Mouse (Mus musculus) 416B (cell line): ENCODE data around the gene Rps13.

Experiments used
- DNase-seq: peaks from one replicate; pipeline ENCODE4 v3.0.0; 2011; ENCODE audit warnings: low read depth

The Rps13 gene

GRCm38 (mm10) chr7:116290559-116290958 lies 43.4 kb downstream of the Rps13 start:
- DNase-seq, result no peak

GRCm38 (mm10) chr7:116288996-116289395 lies 45.0 kb downstream of the Rps13 start:
- no peak for DNase-seq

GRCm38 (mm10) chr7:116287959-116288358 lies 46.0 kb downstream of the Rps13 start:
- no peak for DNase-seq

GRCm38 (mm10) chr7:116286611-116287355 lies 47.2 kb downstream of the Rps13 start:
- no peak for DNase-seq

- DNase-seq, result peak; percentile 26
These were observed 47.8 kb downstream of the Rps13 start for GRCm38 (mm10) chr7:116286173-116286572.

GRCm38 (mm10) chr7:116285216-116285615 lies 48.8 kb downstream of the Rps13 start:
- DNase-seq, result no peak

GRCm38 (mm10) chr7:116282755-116283154 lies 51.2 kb downstream of the Rps13 start:
- no peak for DNase-seq
